Mouse (Mus musculus) ES-E14 (cell line): ENCODE data around the gene Phc1.

Experiments
- HCFC1 ChIP-seq: IDR thresholded peaks from 2 replicates; pipeline ENCODE4 v1.6.1; 2012; ENCODE audit warnings: low read length, inconsistent platforms, borderline replicate concordance; ENCODE audit not compliant: insufficient read depth
- MAFK ChIP-seq: IDR thresholded peaks from 2 replicates; pipeline ENCODE4 v1.6.1; 2014; ENCODE audit warnings: mild to moderate bottlenecking, low read depth, low read length, inconsistent platforms; ENCODE audit not compliant: insufficient read depth
- ZC3H11A ChIP-seq: IDR thresholded peaks from 2 replicates; pipeline ENCODE4 v1.6.1; 2012; ENCODE audit warnings: low read depth, mild to moderate bottlenecking, inconsistent platforms, low read length, borderline replicate concordance
- ZNF384 ChIP-seq: IDR thresholded peaks from 2 replicates; pipeline ENCODE4 v1.6.1; 2012; ENCODE audit warnings: low read depth, low read length, inconsistent platforms

DNA sequence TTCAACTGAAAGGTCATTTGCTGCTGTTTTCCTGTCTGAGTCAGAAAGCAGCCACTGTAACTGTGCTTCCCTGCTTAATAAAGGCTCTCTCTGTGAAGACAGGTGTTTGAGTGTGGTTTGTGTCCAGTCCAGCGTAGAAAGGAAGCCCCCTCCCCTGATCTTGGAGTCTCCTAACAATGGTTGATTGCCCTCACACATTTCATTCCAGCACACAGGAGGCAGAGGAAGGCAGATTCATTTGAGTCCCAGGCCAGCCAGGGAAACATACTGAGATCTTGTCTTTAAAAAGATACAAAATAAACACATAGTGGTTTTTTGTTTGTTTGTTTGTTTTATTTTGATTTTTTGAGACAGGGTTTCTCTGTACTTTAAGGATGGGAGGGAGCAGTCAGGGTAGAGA lies 38.2 kb downstream of the Phc1 start:
- TF ChIP-seq HCFC1, result no peak
- no peak for TF ChIP-seq ZC3H11A
- TF ChIP-seq MAFK, result no peak
- TF ChIP-seq ZNF384, result no peak
